8 mouse cellular contexts compared by ENCODE assay signal in genomic region chr7:128592118-128592935, GRCm38 (mm10). TPM values are rescaled to one million over a fixed set of nuclear protein-coding genes. Genes with fewer than 3 reads are reported as not detected.
DNase-seq lines count a peak whose midpoint lies in the region; ATAC-seq lines count a peak whose summit lies in the region.

No protein-coding gene starts in this region.

- no peak overlapping the region for H3K9ac ChIP-seq in intestine, embryonic 14.5 days (ENCODE audit: low read length)
- H3K9ac ChIP-seq in midbrain, embryonic 11.5 days (ENCODE audit: low read length): peak overlapping the region; percentile 40

- WGBS in intestine, embryonic 14.5 days: 10% methylated on average over 21 of the region's 21 CpGs
- WGBS in limb, embryonic 10.5 days: 6% methylated on average over 21 of the region's 21 CpGs
- WGBS in midbrain, embryonic 11.5 days: 2% methylated on average over 21 of the region's 21 CpGs

- 0 out of 2 replicates have a peak, but pooled peaks have one; percentile 27 for ATAC-seq in intestine, embryonic 14.5 days (replicated peaks; ENCODE audit: low FRiP score, low TSS enrichment, low read depth)
- ATAC-seq in midbrain, embryonic 11.5 days (ENCODE audit: low FRiP score): peak; percentile 52; the same call in 1 of the 2 replicates

- peak overlapping the region; percentile 48 for H3K4me2 ChIP-seq in intestine, embryonic 14.5 days (ENCODE audit: low read length)
- H3K4me2 ChIP-seq in midbrain, embryonic 11.5 days: peak overlapping the region; percentile 40

- no peaks in the 10 kb centered on the region for H3K36me3 ChIP-seq in intestine, embryonic 14.5 days (ENCODE audit: control insufficient read depth, insufficient read depth, low read length)
- no peaks in the 10 kb centered on the region for H3K36me3 ChIP-seq in limb, embryonic 10.5 days
- no peaks in the 10 kb centered on the region for H3K36me3 ChIP-seq in midbrain, embryonic 11.5 days (ENCODE audit: control insufficient read depth, insufficient read depth, low read length)

- intact Hi-C loops in gastrocnemius, postnatal 36 days (cut with DNase I): no loop called here

- peaks cover 13% of the 10 kb centered on the region for H3K4me1 ChIP-seq in intestine, embryonic 14.5 days (replicated peaks; ENCODE audit: control insufficient read depth, insufficient read depth, low read length)
- H3K4me1 ChIP-seq in limb, embryonic 10.5 days: peaks cover 18% of the 10 kb centered on the region
- H3K4me1 ChIP-seq in midbrain, embryonic 11.5 days (ENCODE audit: control insufficient read depth, insufficient read depth, low read length): peaks cover 17% of the 10 kb centered on the region

- no peaks in the 10 kb centered on the region for H3K27me3 ChIP-seq in intestine, embryonic 14.5 days (replicated peaks; ENCODE audit: control insufficient read depth, insufficient read depth, low read length)
- H3K27me3 ChIP-seq in limb, embryonic 10.5 days (ENCODE audit: low read depth, poor library complexity, severe bottlenecking): no peaks in the 10 kb centered on the region
- no peaks in the 10 kb centered on the region for H3K27me3 ChIP-seq in midbrain, embryonic 11.5 days (ENCODE audit: control insufficient read depth, insufficient read depth, low read length)

- DNase-seq in urinary bladder, postnatal 4 days (ENCODE audit: low spot score in 2 of 2): peak; percentile 27 to 62
- DNase-seq in urinary bladder, postnatal 14 days (ENCODE audit: low spot score): no peak
- peak; percentile 20 to 44 for DNase-seq in gastrocnemius, postnatal 36 days
- DNase-seq in intestine, embryonic 14.5 days (ENCODE audit: low spot score): peak; percentile 72
- DNase-seq in limb, embryonic 10.5 days (ENCODE audit: low spot score): peak; percentile 61
- DNase-seq in midbrain, embryonic 11.5 days (ENCODE audit: low spot score, missing footprints): peak; percentile 93
- DNase-seq in testis, postnatal 10 days (ENCODE audit: low spot score): peak; percentile 69
- DNase-seq in thymus, postnatal 4 days: no peak

- H3K4me3 ChIP-seq in intestine, embryonic 14.5 days (ENCODE audit: low read depth, low read length): peak overlapping the region; percentile 10
- H3K4me3 ChIP-seq in limb, embryonic 10.5 days: peak overlapping the region; percentile 46
- peak overlapping the region; percentile 17; the same call in 1 of the 2 replicates for H3K4me3 ChIP-seq in midbrain, embryonic 11.5 days (ENCODE audit: low read depth, low read length)

- H3K27ac ChIP-seq in intestine, embryonic 14.5 days (ENCODE audit: low read depth): peak overlapping the region; percentile 47; the same call in 1 of the 2 replicates
- peak overlapping the region; percentile 71 for H3K27ac ChIP-seq in limb, embryonic 10.5 days
- H3K27ac ChIP-seq in midbrain, embryonic 11.5 days (ENCODE audit: low read depth, low read length): peak overlapping the region; percentile 81

- no peaks in the 10 kb centered on the region for H3K9me3 ChIP-seq in intestine, embryonic 14.5 days (ENCODE audit: control insufficient read depth, low read length)
- no peaks in the 10 kb centered on the region for H3K9me3 ChIP-seq in limb, embryonic 10.5 days (replicated peaks)
- no peaks in the 10 kb centered on the region; the same call in 1 of the 2 replicates for H3K9me3 ChIP-seq in midbrain, embryonic 11.5 days (ENCODE audit: control insufficient read depth, low read length)

RNA-seq across cellular contexts. Expression of gene Inpp5f, which starts 18.8 kb away (rescaled TPM):
- total RNA-seq in gastrocnemius, postnatal 36 days (2021): 1 to 10 TPM; 2.9 to 3.2 TPM
- polyA plus RNA-seq in intestine, embryonic 14.5 days (2014; fragmentation: Nextera tagmentation; extraction: Ambion mirVana): 33.7 and 33.8 TPM in 2 replicates
- 19.8 and 22.2 TPM in 2 replicates for polyA plus RNA-seq in limb, embryonic 10.5 days (2016; fragmentation: Nextera tagmentation; extraction: Ambion mirVana)
- 115 and 132 TPM in 2 replicates for polyA plus RNA-seq in midbrain, embryonic 11.5 days (2014; fragmentation: Nextera tagmentation; extraction: Ambion mirVana)

Comparison
In these comparisons a context has a peak if more than half of its experiments do, and no peak if none do; other contexts are left out.
1. DNase-seq: peak in urinary bladder, postnatal 4 days (2 of 2), gastrocnemius, postnatal 36 days (2 of 2), intestine, embryonic 14.5 days (single experiment), limb, embryonic 10.5 days (single experiment), midbrain, embryonic 11.5 days (single experiment) and testis, postnatal 10 days (single experiment); none in urinary bladder, postnatal 14 days (single experiment) and thymus, postnatal 4 days (single experiment).
2. Peak in every context shown above with its lines, with median percentiles within 50 percentile points of each other: H3K27ac ChIP-seq and H3K4me3 ChIP-seq.